27 mouse cellular contexts compared by ENCODE assay signal in genomic region chr2:141272966-141273365, GRCm38 (mm10).
DNase-seq lines count a peak whose midpoint lies in the region; ATAC-seq and TF ChIP-seq lines count a peak whose summit lies in the region.
"Had no signal": no experiment of that assay in that cellular context is flagged by ENCODE, and none has a peak within 500 bp of the region (broad histone marks: within the 10 kb centered on the region; RNA-seq: fewer than 3 reads in every experiment).

No protein-coding gene starts in this region.

- no peaks in the 10 kb centered on the region for H3K27me3 ChIP-seq in limb, embryonic 13.5 days
- H3K27me3 ChIP-seq in limb, embryonic 10.5 days (ENCODE audit: low read depth, poor library complexity, severe bottlenecking): no peaks in the 10 kb centered on the region
- H3K27me3 ChIP-seq in embryonic facial prominence, embryonic 10.5 days (replicated peaks; ENCODE audit: low read depth, poor library complexity, severe bottlenecking): no peaks in the 10 kb centered on the region
- H3K27me3 ChIP-seq in limb, embryonic 14.5 days (ENCODE audit: control insufficient read depth, insufficient read depth, low read length): no peaks in the 10 kb centered on the region
- H3K27me3 ChIP-seq: embryonic facial prominence, embryonic 15.5 days; heart, embryonic 12.5 days; heart, embryonic 15.5 days; hindbrain, embryonic 13.5 days; intestine, embryonic 15.5 days had no signal

- peak; percentile 67; the same call in 1 of the 2 replicates for ATAC-seq in limb, embryonic 13.5 days (ENCODE audit: low FRiP score, low read depth)
- ATAC-seq in limb, embryonic 14.5 days (ENCODE audit: low FRiP score, low read depth): no peak
- ATAC-seq: activated CD4-positive, CD25-positive, alpha-beta regulatory T cell, adult 4 months; CD4-positive, CD25-positive, alpha-beta regulatory T cell, adult 4 months; forebrain, embryonic 14.5 days; forebrain, postnatal 0 days; hindbrain, embryonic 16.5 days; intestine, embryonic 15.5 days had no signal

- H3K4me1 ChIP-seq in limb, embryonic 13.5 days: peaks cover 17% of the 10 kb centered on the region
- H3K4me1 ChIP-seq in limb, embryonic 10.5 days: peaks cover 24% of the 10 kb centered on the region
- peaks cover 22% of the 10 kb centered on the region for H3K4me1 ChIP-seq in embryonic facial prominence, embryonic 10.5 days
- peaks cover 13% of the 10 kb centered on the region for H3K4me1 ChIP-seq in limb, embryonic 14.5 days (ENCODE audit: control insufficient read depth, insufficient read depth, low read length)
- H3K4me1 ChIP-seq: hindbrain, embryonic 13.5 days; intestine, embryonic 15.5 days had no signal

- H3K9me3 ChIP-seq in limb, embryonic 13.5 days: no peaks in the 10 kb centered on the region
- no peaks in the 10 kb centered on the region for H3K9me3 ChIP-seq in limb, embryonic 10.5 days (replicated peaks)
- H3K9me3 ChIP-seq in embryonic facial prominence, embryonic 10.5 days: no peaks in the 10 kb centered on the region
- no peaks in the 10 kb centered on the region for H3K9me3 ChIP-seq in limb, embryonic 14.5 days (ENCODE audit: control insufficient read depth, low read length)
- H3K9me3 ChIP-seq: embryonic facial prominence, embryonic 15.5 days; heart, embryonic 12.5 days; heart, embryonic 15.5 days; hindbrain, embryonic 10.5 days; hindbrain, embryonic 13.5 days; intestine, embryonic 15.5 days had no signal

- no peak overlapping the region for H3K4me3 ChIP-seq in limb, embryonic 13.5 days
- H3K4me3 ChIP-seq in limb, embryonic 10.5 days: no peak overlapping the region
- no peak overlapping the region for H3K4me3 ChIP-seq in embryonic facial prominence, embryonic 10.5 days
- H3K4me3 ChIP-seq in limb, embryonic 14.5 days (replicated peaks; ENCODE audit: low read length): no peak overlapping the region
- H3K4me3 ChIP-seq: embryonic facial prominence, embryonic 15.5 days; heart, embryonic 12.5 days; heart, embryonic 15.5 days; hindbrain, embryonic 10.5 days; hindbrain, embryonic 13.5 days; intestine, embryonic 15.5 days had no signal

- no peak for DNase-seq in limb, embryonic 10.5 days (ENCODE audit: low spot score)
- peak; percentile 31 for DNase-seq in embryonic facial prominence, embryonic 10.5 days (ENCODE audit: low spot score)
- DNase-seq in limb, embryonic 14.5 days (ENCODE audit: low spot score): peak; percentile 59
- no peak for DNase-seq in thymus, postnatal 14 days
- no peak for DNase-seq in gastrocnemius, adult 18-20 months (ENCODE audit: low spot score)
- DNase-seq: adrenal gland, adult 8-10 months; adrenal gland, postnatal 25 days; cerebellum, adult 18-20 months; cerebellum, adult 9-10 months; cerebellum, postnatal 14 days; forebrain, postnatal 0 days; gastrocnemius, postnatal 25 days; heart, adult 18-20 months; heart, postnatal 10 days; heart, postnatal 36 days; kidney, adult 11 months had no signal

- WGBS in limb, embryonic 13.5 days: 36% methylated on average over 4 of the region's 4 CpGs
- 31% methylated on average over 4 of the region's 4 CpGs for WGBS in limb, embryonic 10.5 days
- WGBS in embryonic facial prominence, embryonic 10.5 days: 38% methylated on average over 4 of the region's 4 CpGs
- WGBS in limb, embryonic 14.5 days: 42% methylated on average over 4 of the region's 4 CpGs

- no peak overlapping the region for H3K27ac ChIP-seq in limb, embryonic 13.5 days
- H3K27ac ChIP-seq in limb, embryonic 10.5 days: no peak overlapping the region; the same call in 1 of the 2 replicates
- 0 out of 2 replicates have a peak overlapping the region, but pooled peaks have one; percentile 42 for H3K27ac ChIP-seq in embryonic facial prominence, embryonic 10.5 days (replicated peaks)
- no peak overlapping the region for H3K27ac ChIP-seq in limb, embryonic 14.5 days (replicated peaks; ENCODE audit: low read depth, low read length)
- H3K27ac ChIP-seq: embryonic facial prominence, embryonic 15.5 days; heart, embryonic 15.5 days; hindbrain, embryonic 10.5 days; hindbrain, embryonic 13.5 days; intestine, embryonic 15.5 days had no signal

- no peak overlapping the region for H3K9ac ChIP-seq in limb, embryonic 13.5 days
- H3K9ac ChIP-seq in limb, embryonic 14.5 days (ENCODE audit: low read depth, low read length, severe bottlenecking): no peak overlapping the region
- H3K9ac ChIP-seq: embryonic facial prominence, embryonic 15.5 days; forebrain, postnatal 0 days; heart, embryonic 12.5 days; heart, embryonic 15.5 days; hindbrain, embryonic 13.5 days; intestine, embryonic 15.5 days had no signal

- no peak overlapping the region for H3K4me2 ChIP-seq in limb, embryonic 13.5 days (replicated peaks)
- H3K4me2 ChIP-seq in limb, embryonic 14.5 days (replicated peaks; ENCODE audit: low read depth, low read length, severe bottlenecking): no peak overlapping the region
- H3K4me2 ChIP-seq: embryonic facial prominence, embryonic 15.5 days; heart, embryonic 12.5 days; heart, embryonic 15.5 days; hindbrain, embryonic 13.5 days; intestine, embryonic 15.5 days had no signal

- TF ChIP-seq POLR2A in limb, embryonic 14.5 days (IDR thresholded peaks at IDR 0.05; ENCODE audit: borderline replicate concordance, extremely low read depth, insufficient read depth, insufficient read length): no peak

- no peaks in the 10 kb centered on the region for H3K36me3 ChIP-seq in limb, embryonic 13.5 days
- no peaks in the 10 kb centered on the region for H3K36me3 ChIP-seq in limb, embryonic 10.5 days
- no peaks in the 10 kb centered on the region for H3K36me3 ChIP-seq in embryonic facial prominence, embryonic 10.5 days (replicated peaks)
- H3K36me3 ChIP-seq in limb, embryonic 14.5 days (ENCODE audit: control insufficient read depth, insufficient read depth, low read length): no peaks in the 10 kb centered on the region
- H3K36me3 ChIP-seq: embryonic facial prominence, embryonic 15.5 days; heart, embryonic 12.5 days; heart, embryonic 15.5 days; hindbrain, embryonic 10.5 days; hindbrain, embryonic 13.5 days; intestine, embryonic 15.5 days had no signal

Comparison
In these comparisons a context has a peak if more than half of its experiments do, and no peak if none do; other contexts are left out.
1. DNase-seq: peak in embryonic facial prominence, embryonic 10.5 days (single experiment) and limb, embryonic 14.5 days (single experiment); none in limb, embryonic 10.5 days (single experiment), thymus, postnatal 14 days (single experiment) and gastrocnemius, adult 18-20 months (single experiment).